ENCODE assay signal across 26 mouse cellular contexts in genomic region chr1:89140113-89140512, GRCm38 (mm10).
A peak's percentile ranks its signal among the peaks of the same experiment; 100 is the strongest.
DNase-seq lines count a peak whose midpoint lies in the region; ATAC-seq and TF ChIP-seq lines count a peak whose summit lies in the region.
"Had no signal": no experiment of that assay in that cellular context is flagged by ENCODE, and none has a peak within 500 bp of the region (broad histone marks: within the 10 kb centered on the region; RNA-seq: fewer than 3 reads in every experiment).

No protein-coding gene starts in this region.

- no peak overlapping the region for H3K4me2 ChIP-seq in heart, postnatal 0 days (ENCODE audit: low read depth, low read length)
- no peak overlapping the region for H3K4me2 ChIP-seq in lung, postnatal 0 days (replicated peaks; ENCODE audit: low read depth, low read length)
- H3K4me2 ChIP-seq: embryonic facial prominence, embryonic 13.5 days; forebrain, embryonic 12.5 days; forebrain, embryonic 15.5 days; heart, embryonic 13.5 days; hindbrain, embryonic 14.5 days had no signal

- 0 out of 2 replicates have a peak, but pooled peaks cover 3% of the 10 kb centered on the region for H3K9me3 ChIP-seq in heart, postnatal 0 days (replicated peaks; ENCODE audit: control insufficient read depth, low read length)
- no peaks in the 10 kb centered on the region for H3K9me3 ChIP-seq in lung, postnatal 0 days (ENCODE audit: low read length)
- H3K9me3 ChIP-seq: embryonic facial prominence, embryonic 13.5 days; forebrain, embryonic 12.5 days; forebrain, embryonic 15.5 days; heart, embryonic 13.5 days had no signal

- H3K9ac ChIP-seq in heart, adult 2 months (ENCODE audit: low read depth, low read length): 0 out of 2 replicates have a peak overlapping the region, but pooled peaks have one; percentile 15
- no peak overlapping the region for H3K9ac ChIP-seq in heart, postnatal 0 days (replicated peaks; ENCODE audit: low read depth, low read length)
- no peak overlapping the region for H3K9ac ChIP-seq in lung, postnatal 0 days (replicated peaks; ENCODE audit: low read depth)
- H3K9ac ChIP-seq: embryonic facial prominence, embryonic 13.5 days; forebrain, embryonic 12.5 days; forebrain, embryonic 15.5 days; heart, embryonic 13.5 days; hindbrain, embryonic 14.5 days had no signal

- H3K79me2 ChIP-seq in heart, adult 2 months (replicated peaks; ENCODE audit: control insufficient read depth, insufficient read depth, low read length): peaks cover 2% of the 10 kb centered on the region; the same call in 1 of the 2 replicates

- peaks cover 5% of the 10 kb centered on the region; the same call in 1 of the 2 replicates for H3K36me3 ChIP-seq in heart, adult 2 months (ENCODE audit: control insufficient read depth, insufficient read depth, low read length)
- H3K36me3 ChIP-seq in heart, postnatal 0 days (replicated peaks; ENCODE audit: control insufficient read depth, insufficient read depth, low read length): peaks cover 47% of the 10 kb centered on the region
- peaks cover 12% of the 10 kb centered on the region for H3K36me3 ChIP-seq in lung, postnatal 0 days (ENCODE audit: insufficient read depth, low read length)

- DNase-seq in heart, adult 2 months: no peak
- DNase-seq in heart, postnatal 10 days: no peak
- no peak for DNase-seq in heart, postnatal 0 days (ENCODE audit: low spot score)
- DNase-seq in heart, postnatal 25 days (ENCODE audit: low spot score): no peak
- DNase-seq in lung, postnatal 0 days (ENCODE audit: low spot score): no peak
- DNase-seq in lung, postnatal 25 days (ENCODE audit: low spot score): no peak
- DNase-seq: adrenal gland, adult 2 months; adrenal gland, postnatal 14 days; cerebellum, adult 11-12 months; cerebellum, adult 8-10 months; cerebellum, postnatal 10 days; cerebellum, postnatal 36 days; embryo, embryonic 11 days; gastrocnemius, postnatal 14 days; heart, postnatal 14 days had no signal

- whole genome bisulfite sequencing in heart, adult 2 months: 67% methylated on average over 9 of the region's 9 CpGs
- WGBS in heart, postnatal 0 days: 71% methylated on average over 9 of the region's 9 CpGs
- WGBS in lung, postnatal 0 days: 77% methylated on average over 9 of the region's 9 CpGs

- peaks cover 23% of the 10 kb centered on the region for H3K4me1 ChIP-seq in heart, adult 2 months (ENCODE audit: control insufficient read depth, insufficient read depth, low read length)
- H3K4me1 ChIP-seq in heart, postnatal 0 days (ENCODE audit: control insufficient read depth, insufficient read depth): peaks cover 34% of the 10 kb centered on the region
- H3K4me1 ChIP-seq in lung, postnatal 0 days (ENCODE audit: insufficient read depth, low read depth, low read length): peaks cover 7% of the 10 kb centered on the region

- no peaks in the 10 kb centered on the region for H3K27me3 ChIP-seq in heart, adult 2 months (ENCODE audit: control insufficient read depth, insufficient read depth, low read length)
- no peaks in the 10 kb centered on the region for H3K27me3 ChIP-seq in heart, postnatal 0 days (ENCODE audit: control insufficient read depth, insufficient read depth, low read length)
- H3K27me3 ChIP-seq in lung, postnatal 0 days (replicated peaks; ENCODE audit: insufficient read depth, low read length): no peaks in the 10 kb centered on the region
- H3K27me3 ChIP-seq: embryonic facial prominence, embryonic 13.5 days; forebrain, embryonic 12.5 days; forebrain, embryonic 15.5 days; heart, embryonic 13.5 days had no signal

- no peak overlapping the region for H3K4me3 ChIP-seq in heart, adult 2 months
- no peak overlapping the region for H3K4me3 ChIP-seq in heart, postnatal 0 days (ENCODE audit: low read depth, low read length)
- no peak overlapping the region for H3K4me3 ChIP-seq in lung, postnatal 0 days (ENCODE audit: low read depth, low read length)
- H3K4me3 ChIP-seq: embryonic facial prominence, embryonic 10.5 days; embryonic facial prominence, embryonic 13.5 days; erythroblast, embryonic 14.5 days; forebrain, embryonic 12.5 days; forebrain, embryonic 15.5 days; heart, embryonic 13.5 days had no signal

- intact Hi-C loops in heart, adult 2 months (cut with DNase I): no loop called here
- intact Hi-C loops in heart, postnatal 10 days (cut with DNase I): loop anchor here (2.0 kb wide), 1 partner anchor 43 kb away; no protein-coding TSS in a partner anchor
- intact Hi-C loops in heart, postnatal 25 days (cut with DNase I): loop anchor here (2.0 kb wide), 1 partner anchor 41 kb away; no protein-coding TSS in a partner anchor

- no peak for TF ChIP-seq CTCF in heart, adult 2 months (IDR thresholded peaks at IDR 0.05)
- no peak for TF ChIP-seq CTCF in heart, postnatal 0 days (IDR thresholded peaks at IDR 0.05; ENCODE audit: low read depth)
- TF ChIP-seq CTCF in lung, postnatal 0 days (IDR thresholded peaks at IDR 0.05): no peak

- peak; percentile 43; the same call in 1 of the 2 replicates for TF ChIP-seq POLR2A in heart, adult 2 months (IDR thresholded peaks at IDR 0.05; ENCODE audit: insufficient read depth, low read depth, low read length)

- peak overlapping the region; percentile 79 for H3K27ac ChIP-seq in heart, adult 2 months
- H3K27ac ChIP-seq in heart, postnatal 0 days (ENCODE audit: low read depth): peak overlapping the region; percentile 7; the same call in 1 of the 2 replicates
- no peak overlapping the region for H3K27ac ChIP-seq in lung, postnatal 0 days (ENCODE audit: low read length)
- H3K27ac ChIP-seq: embryonic facial prominence, embryonic 10.5 days; embryonic facial prominence, embryonic 13.5 days; forebrain, embryonic 12.5 days; forebrain, embryonic 15.5 days; heart, embryonic 13.5 days; hindbrain, embryonic 14.5 days; hindbrain, postnatal 0 days had no signal

- TF ChIP-seq EP300 in heart, adult 2 months (IDR thresholded peaks at IDR 0.05; ENCODE audit: insufficient read depth, low read depth, low read length): no peak
- no peak for TF ChIP-seq EP300 in heart, postnatal 0 days (IDR thresholded peaks at IDR 0.05; ENCODE audit: low read depth)
- TF ChIP-seq EP300 in lung, postnatal 0 days (IDR thresholded peaks at IDR 0.05): no peak

- ATAC-seq in heart, postnatal 0 days (ENCODE audit: insufficient read depth, low read depth): no peak
- ATAC-seq in lung, postnatal 0 days: peak; percentile 27
- ATAC-seq: CD4-positive, CD25-positive, alpha-beta regulatory T cell, adult 4 months; forebrain, embryonic 15.5 days; hindbrain, postnatal 0 days; inflammation-experienced regulatory T-cells, adult 6 months; intestine, embryonic 16.5 days had no signal
